Mouse (Mus musculus) hindbrain, postnatal 0 days (tissue): ENCODE data around the gene Nfe2l1. TPM values are rescaled to one million over a fixed set of nuclear protein-coding genes. Genes with fewer than 3 reads are reported as not detected.
A peak's percentile ranks its signal among the peaks of the same experiment; 100 is the strongest.

Experiments used
- ATAC-seq: fragments of 200-750 bp; cut with Nextera tagmentation; 2 replicates; pipeline ENCODE4 v1.8.0; 2017; ENCODE audit warnings: mild to moderate bottlenecking, moderate TSS enrichment, moderate library complexity
- DNase-seq: peaks from one replicate; pipeline ENCODE4 v3.0.0-alpha.2; 2015; ENCODE audit warnings: low spot score
- H3K27ac ChIP-seq: fragments of 300-500 bp; sonication (generic); 2 replicates; pipeline ENCODE4 v1.5.1; 2014; ENCODE audit warnings: mild to moderate bottlenecking
- H3K27me3 ChIP-seq: fragments of 300-500 bp; sonication (generic); 2 replicates; pipeline ENCODE4 v1.6.1; 2014; ENCODE audit warnings: low read length, mixed read lengths; ENCODE audit not compliant: insufficient read depth
- H3K36me3 ChIP-seq: fragments of 300-500 bp; sonication (generic); 2 replicates; pipeline ENCODE4 v1.6.1; 2014; ENCODE audit warnings: low read length, mixed read lengths; ENCODE audit not compliant: insufficient read depth
- H3K4me1 ChIP-seq: fragments of 300-500 bp; sonication (generic); 2 replicates; pipeline ENCODE4 v1.6.1; 2014; ENCODE audit warnings: antibody characterized with exemption, low read length, mixed read lengths; ENCODE audit not compliant: insufficient read depth
- H3K4me2 ChIP-seq: fragments of 300-500 bp; sonication (generic); 2 replicates; pipeline ENCODE4 v1.6.1; 2014; ENCODE audit warnings: low read depth, mild to moderate bottlenecking, low read length, moderate library complexity, mixed read lengths
- H3K4me3 ChIP-seq: fragments of 300-500 bp; sonication (generic); 2 replicates; pipeline ENCODE4 v1.5.1; 2014; ENCODE audit warnings: low read length
- H3K9ac ChIP-seq: fragments of 300-500 bp; sonication (generic); replicated peaks from 2 replicates; pipeline ENCODE4 v1.6.1; 2014; ENCODE audit warnings: mild to moderate bottlenecking, low read length, moderate library complexity, mixed read lengths
- H3K9me3 ChIP-seq: fragments of 300-500 bp; sonication (generic); 2 replicates; pipeline ENCODE4 v1.6.1; 2016; ENCODE audit warnings: low read length, mixed read lengths
- CTCF ChIP-seq: IDR thresholded peaks from 2 replicates; pipeline ENCODE4 v1.5.1; 2016; ENCODE audit warnings: antibody characterized with exemption, control low read depth, low read depth
- WGBS: fragments of 180-500 bp; shearing (Covaris S2); extraction: QIAGEN DNeasy Blood & Tissue Kit; methylation state at CpG from one replicate; pipeline ENCODE4 v1.1.7; 2014; 5-methylcytosine and 5-hydroxymethylcytosine counted together
- polyA plus RNA-seq: library from polyadenylated mRNA; unstranded; fragments of >200 nt; fragmentation: Nextera tagmentation; extraction: Ambion mirVana; gene quantifications from 2 replicates; pipeline ENCODE4 v1.2.1, GENCODE M21; 2015
- total RNA-seq: library from RNA; depleted of rRNA; stranded (reverse); fragments of >200 nt; gene quantifications from 2 replicates; pipeline ENCODE4 v1.2.3, GENCODE M21; 2014

Gene Nfe2l1
- total and polyA plus RNA-seq, 2 experiments from 2014 or later = 67.2 to 91.4 TPM

- peaks cover 41% of the 10 kb centered on the region for H3K4me1 ChIP-seq
- peaks cover 37% of the 10 kb centered on the region for H3K36me3 ChIP-seq
- no peak overlapping the region; the same call in 1 of the 2 replicates for H3K27ac ChIP-seq
- no peak for ATAC-seq
- H3K4me2 ChIP-seq = peak overlapping the region; percentile 82
- peak overlapping the region; percentile 63 for H3K9ac ChIP-seq
- no peaks in the 10 kb centered on the region for H3K27me3 ChIP-seq
- no peaks in the 10 kb centered on the region for H3K9me3 ChIP-seq
- H3K4me3 ChIP-seq = peak overlapping the region; percentile 50
- 48% methylated on average over 4 of the region's 4 CpGs for WGBS
- peak; percentile 9 for DNase-seq
- TF ChIP-seq CTCF = no peak
These were observed 6.9 kb downstream of the Nfe2l1 start for GRCm38 (mm10) chr11:96822675-96823470.

GRCm38 (mm10) chr11:96821956-96822355 is 7.8 kb downstream of the Nfe2l1 start:
- Histone ChIP-seq H3K27me3 (no peaks in the 10 kb centered on the region), H3K4me2 (no peak overlapping the region), H3K9me3 (no peaks in the 10 kb centered on the region), H3K4me1 (peaks cover 31% of the 10 kb centered on the region), H3K27ac (no peak overlapping the region), H3K4me3 (no peak overlapping the region), H3K36me3 (peaks cover 43% of the 10 kb centered on the region), H3K9ac (no peak overlapping the region)
- TF ChIP-seq CTCF = no peak
- 92% methylated on average over 10 of the region's 10 CpGs for WGBS
- ATAC-seq (no peak), DNase-seq (no peak)

- DNase-seq (no peak), ATAC-seq (no peak)
- Histone ChIP-seq H3K4me2 (no peak overlapping the region), H3K27ac (no peak overlapping the region), H3K4me1 (peaks cover 3% of the 10 kb centered on the region; the same call in 1 of the 2 replicates), H3K4me3 (no peak overlapping the region), H3K27me3 (no peaks in the 10 kb centered on the region), H3K36me3 (peaks cover 61% of the 10 kb centered on the region), H3K9ac (no peak overlapping the region), H3K9me3 (no peaks in the 10 kb centered on the region)
- TF ChIP-seq CTCF = no peak
- 78% methylated on average over 8 of the region's 8 CpGs for WGBS
These were observed 11.5 kb downstream of the Nfe2l1 start for GRCm38 (mm10) chr11:96818128-96818710.

GRCm38 (mm10) chr11:96816979-96817378 is 12.8 kb downstream of the Nfe2l1 start:
- ATAC-seq (no peak), DNase-seq (no peak)
- no peaks in the 10 kb centered on the region for H3K9me3 ChIP-seq
- WGBS = 49% methylated on average over 5 of the region's 5 CpGs
- H3K4me1 ChIP-seq = no peaks in the 10 kb centered on the region
- H3K9ac ChIP-seq = no peak overlapping the region
- TF ChIP-seq CTCF = no peak
- no peak overlapping the region for H3K4me2 ChIP-seq
- H3K4me3 ChIP-seq = no peak overlapping the region
- H3K27me3 ChIP-seq = no peaks in the 10 kb centered on the region
- peaks cover 61% of the 10 kb centered on the region for H3K36me3 ChIP-seq
- no peak overlapping the region for H3K27ac ChIP-seq

- H3K4me3 ChIP-seq = no peak overlapping the region
- no peaks in the 10 kb centered on the region for H3K9me3 ChIP-seq
- TF ChIP-seq CTCF = no peak
- no peaks in the 10 kb centered on the region for H3K4me1 ChIP-seq
- WGBS = 94% methylated on average over 1 of the region's 1 CpGs
- ATAC-seq = no peak
- no peak overlapping the region for H3K4me2 ChIP-seq
- H3K27ac ChIP-seq = no peak overlapping the region
- no peak for DNase-seq
- H3K9ac ChIP-seq = no peak overlapping the region
- no peaks in the 10 kb centered on the region for H3K27me3 ChIP-seq
- H3K36me3 ChIP-seq = peaks cover 58% of the 10 kb centered on the region
These were observed 13.3 kb downstream of the Nfe2l1 start for GRCm38 (mm10) chr11:96816494-96816893.

GRCm38 (mm10) chr11:96815895-96816294 is 13.9 kb downstream of the Nfe2l1 start:
- no peak for DNase-seq
- Histone ChIP-seq H3K4me3 (no peak overlapping the region), H3K36me3 (peaks cover 52% of the 10 kb centered on the region), H3K9ac (no peak overlapping the region), H3K9me3 (no peaks in the 10 kb centered on the region), H3K27ac (no peak overlapping the region), H3K27me3 (no peaks in the 10 kb centered on the region), H3K4me2 (no peak overlapping the region), H3K4me1 (no peaks in the 10 kb centered on the region)
- ATAC-seq = no peak
- TF ChIP-seq CTCF = no peak
- 100% methylated on average over 2 of the region's 2 CpGs for WGBS

GRCm38 (mm10) chr11:96814443-96814842 is 15.3 kb downstream of the Nfe2l1 start:
- no peak for ATAC-seq
- no peaks in the 10 kb centered on the region for H3K27me3 ChIP-seq
- H3K36me3 ChIP-seq = peaks cover 43% of the 10 kb centered on the region
- WGBS = 83% methylated on average over 2 of the region's 2 CpGs
- H3K27ac ChIP-seq = no peak overlapping the region
- H3K4me2 ChIP-seq = no peak overlapping the region
- H3K4me1 ChIP-seq = no peaks in the 10 kb centered on the region
- no peaks in the 10 kb centered on the region for H3K9me3 ChIP-seq
- H3K4me3 ChIP-seq = no peak overlapping the region
- H3K9ac ChIP-seq = no peak overlapping the region
- TF ChIP-seq CTCF = no peak
- DNase-seq = no peak
